Mouse (Mus musculus): ENCODE results near the gene Tenm3.

Tenm3 gene

GRCm38 (mm10) chr8:48591818-48592217, 251.9 kb downstream of the Tenm3 start:
- in situ Hi-C loops (cut with MboI, MseI) = no loop called here

GRCm38 (mm10) chr8:48579732-48580131, 264.0 kb downstream of the Tenm3 start:
- in situ Hi-C loops (cut with MboI, MseI) = no loop called here

GRCm38 (mm10) chr8:48579144-48579543, 264.6 kb downstream of the Tenm3 start:
- in situ Hi-C loops (cut with MboI, MseI) = no loop called here

- in situ Hi-C loops (cut with MboI, MseI) = no loop called here
These were observed 270.8 kb downstream of the Tenm3 start for GRCm38 (mm10) chr8:48572941-48573340.

- in situ Hi-C loops (cut with MboI, MseI) = no loop called here
These were observed 271.4 kb downstream of the Tenm3 start for GRCm38 (mm10) chr8:48572345-48572744.

- in situ Hi-C loops (cut with MboI, MseI) = loop anchor here (10.0 kb wide), 1 partner anchor 1796 kb away; no protein-coding TSS in a partner anchor
These were observed 275.1 kb downstream of the Tenm3 start for GRCm38 (mm10) chr8:48568608-48569007.

GRCm38 (mm10) chr8:48567929-48568607, 275.7 kb downstream of the Tenm3 start:
- in situ Hi-C loops (cut with MboI, MseI) = loop anchor here (10.0 kb wide), 1 partner anchor 1797 kb away; no protein-coding TSS in a partner anchor

GRCm38 (mm10) chr8:48560227-48560626, 283.5 kb downstream of the Tenm3 start:
- in situ Hi-C loops (cut with MboI, MseI) = loop anchor here (10.0 kb wide), 1 partner anchor 1805 kb away; no protein-coding TSS in a partner anchor

- in situ Hi-C loops (cut with MboI, MseI) = no loop called here
These were observed 288.1 kb downstream of the Tenm3 start for GRCm38 (mm10) chr8:48555546-48556141.

GRCm38 (mm10) chr8:48554762-48555545, 288.8 kb downstream of the Tenm3 start:
- in situ Hi-C loops (cut with MboI, MseI) = no loop called here

GRCm38 (mm10) chr8:48553791-48554288, 289.9 kb downstream of the Tenm3 start:
- in situ Hi-C loops (cut with MboI, MseI) = no loop called here

- in situ Hi-C loops (cut with MboI, MseI) = no loop called here
These were observed 291.4 kb downstream of the Tenm3 start for GRCm38 (mm10) chr8:48552306-48552705.

- in situ Hi-C loops (cut with MboI, MseI) = no loop called here
These were observed 292.4 kb downstream of the Tenm3 start for GRCm38 (mm10) chr8:48551370-48551769.

- in situ Hi-C loops (cut with MboI, MseI) = no loop called here
These were observed 294.8 kb downstream of the Tenm3 start for GRCm38 (mm10) chr8:48548908-48549307.

GRCm38 (mm10) chr8:48545631-48546030, 298.1 kb downstream of the Tenm3 start:
- in situ Hi-C loops (cut with MboI, MseI) = no loop called here

- in situ Hi-C loops (cut with MboI, MseI) = no loop called here
These were observed 298.9 kb downstream of the Tenm3 start for GRCm38 (mm10) chr8:48544840-48545239.

- in situ Hi-C loops (cut with MboI, MseI) = no loop called here
These were observed 301.6 kb downstream of the Tenm3 start for GRCm38 (mm10) chr8:48542141-48542540.

- in situ Hi-C loops (cut with MboI, MseI) = no loop called here
These were observed 302.9 kb downstream of the Tenm3 start for GRCm38 (mm10) chr8:48540894-48541293.

GRCm38 (mm10) chr8:48535833-48536232, 307.9 kb downstream of the Tenm3 start:
- in situ Hi-C loops (cut with MboI, MseI) = no loop called here

GRCm38 (mm10) chr8:48531795-48532194, 312.0 kb downstream of the Tenm3 start:
- in situ Hi-C loops (cut with MboI, MseI) = no loop called here

- in situ Hi-C loops (cut with MboI, MseI) = no loop called here
These were observed 312.7 kb downstream of the Tenm3 start for GRCm38 (mm10) chr8:48530916-48531570.

- in situ Hi-C loops (cut with MboI, MseI) = no loop called here
These were observed 316.3 kb downstream of the Tenm3 start for GRCm38 (mm10) chr8:48527418-48527817.

Measured in T-helper 2 cell (primary cell).